Mouse (Mus musculus) kidney, postnatal 0 days (tissue): ENCODE data around the gene Cadm1. TPM values are rescaled to one million over a fixed set of nuclear protein-coding genes. Genes with fewer than 3 reads are reported as not detected.

Source experiments
- ATAC-seq: fragments of 200-750 bp; cut with Nextera tagmentation; replicated peaks from 2 replicates; pipeline ENCODE4 v1.8.0; 2017; ENCODE audit warnings: low read depth, moderate number of reproducible peaks, moderate TSS enrichment, moderate library complexity; ENCODE audit not compliant: low FRiP score
- DNase-seq: peaks from one replicate; pipeline ENCODE4 v3.0.0-alpha.2; 2016; ENCODE audit warnings: low spot score
- H3K27ac ChIP-seq: fragments of 300-500 bp; sonication (generic); 2 replicates; pipeline ENCODE4 v1.5.1; 2014; ENCODE audit warnings: mild to moderate bottlenecking
- H3K27me3 ChIP-seq: fragments of 300-500 bp; sonication (generic); 2 replicates; pipeline ENCODE4 v1.6.1; 2014; ENCODE audit warnings: low read length, mixed read lengths; ENCODE audit not compliant: insufficient read depth
- H3K36me3 ChIP-seq: fragments of 300-500 bp; sonication (generic); 2 replicates; pipeline ENCODE4 v1.6.1; 2014; ENCODE audit warnings: low read length, mixed read lengths; ENCODE audit not compliant: insufficient read depth
- H3K4me1 ChIP-seq: fragments of 300-500 bp; sonication (generic); replicated peaks from 2 replicates; pipeline ENCODE4 v1.6.1; 2014; ENCODE audit warnings: antibody characterized with exemption, low read length, mixed read lengths; ENCODE audit not compliant: insufficient read depth
- H3K4me2 ChIP-seq: fragments of 300-500 bp; sonication (generic); 2 replicates; pipeline ENCODE4 v1.6.1; 2014; ENCODE audit warnings: mild to moderate bottlenecking, low read length, moderate library complexity, mixed read lengths
- H3K4me3 ChIP-seq: fragments of 300-500 bp; sonication (generic); replicated peaks from 2 replicates; pipeline ENCODE4 v1.5.1; 2014; ENCODE audit warnings: low read depth, low read length
- H3K9ac ChIP-seq: fragments of 300-500 bp; sonication (generic); 2 replicates; pipeline ENCODE4 v1.6.1; 2014; ENCODE audit warnings: low read depth, low read length
- H3K9me3 ChIP-seq: fragments of 300-500 bp; sonication (generic); replicated peaks from 2 replicates; pipeline ENCODE4 v1.6.1; 2016; ENCODE audit warnings: low read length, inconsistent platforms, mixed read lengths
- CTCF ChIP-seq: IDR thresholded peaks from 2 replicates; pipeline ENCODE4 v1.5.1; 2016; ENCODE audit warnings: antibody characterized with exemption, low read depth, mild to moderate bottlenecking, moderate library complexity
- WGBS: fragments of 180-500 bp; shearing (Covaris S2); extraction: QIAGEN DNeasy Blood & Tissue Kit; methylation state at CpG from one replicate; pipeline ENCODE4 v1.1.7; 2014; 5-methylcytosine and 5-hydroxymethylcytosine counted together
- polyA plus RNA-seq: library from polyadenylated mRNA; unstranded; fragments of >200 nt; fragmentation: Nextera tagmentation; extraction: Ambion mirVana; gene quantifications from 2 replicates; pipeline ENCODE4 v1.2.1, GENCODE M21; 2015

Cadm1 gene
- polyA plus RNA-seq, 1 experiment from 2014 or later = 44.5 TPM

GRCm38 (mm10) chr9:47608921-47609320 lies 78.9 kb downstream of the Cadm1 start:
- ATAC-seq = no peak

DNA sequence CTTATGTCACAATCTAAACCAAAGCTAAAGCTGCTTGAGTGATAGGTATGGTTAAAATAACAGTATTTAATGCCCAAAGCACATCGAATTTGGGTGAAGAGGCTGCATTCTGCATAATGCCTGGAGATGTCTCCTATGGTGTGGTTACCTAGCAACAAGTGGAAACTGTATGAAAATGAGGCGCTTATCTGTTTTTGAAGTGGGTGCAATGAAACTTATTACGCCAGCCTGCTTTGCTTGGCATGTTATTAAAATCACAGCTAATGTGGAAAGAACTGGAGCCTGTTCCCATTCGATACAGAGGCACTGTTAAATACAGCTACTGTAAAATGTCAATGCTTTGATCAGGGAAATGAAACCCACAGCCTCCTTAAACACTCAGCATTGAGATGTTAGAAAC lies 79.5 kb downstream of the Cadm1 start:
- 73% methylated on average over 4 of the region's 4 CpGs for WGBS
- DNase-seq = no peak
- no peak for ATAC-seq

More at GRCm38 (mm10) chr9:47608921-47609320, 78.9 kb downstream of the Cadm1 start:
- H3K4me3 ChIP-seq = no peak overlapping the region
- H3K9me3 ChIP-seq = no peaks in the 10 kb centered on the region
- TF ChIP-seq CTCF = no peak
- H3K36me3 ChIP-seq = no peaks in the 10 kb centered on the region
- no peak overlapping the region for H3K4me2 ChIP-seq
- no peak overlapping the region for H3K27ac ChIP-seq
- 58% methylated on average over 5 of the region's 6 CpGs for WGBS
- no peaks in the 10 kb centered on the region for H3K27me3 ChIP-seq
- DNase-seq = no peak
- no peaks in the 10 kb centered on the region for H3K4me1 ChIP-seq
- H3K9ac ChIP-seq = no peak overlapping the region

DNA sequence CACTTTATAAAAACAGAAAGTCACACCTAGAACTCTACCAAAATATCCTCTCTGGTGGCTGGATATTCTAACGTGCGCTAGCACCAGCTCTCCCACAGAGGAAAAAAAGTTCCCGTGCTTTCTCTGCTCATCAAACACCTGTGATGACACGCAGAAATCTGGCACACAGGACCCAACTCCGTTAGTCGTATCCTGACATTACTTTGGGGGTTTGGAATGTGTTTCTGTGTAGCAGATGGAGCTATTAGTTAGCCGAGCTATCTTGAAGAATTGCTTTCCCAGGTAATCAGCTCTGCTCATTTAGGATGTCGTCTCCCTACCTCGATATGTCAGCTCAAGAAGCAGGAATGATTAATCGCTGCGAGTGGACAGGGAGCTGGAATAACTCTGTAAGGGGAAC lies 80.3 kb downstream of the Cadm1 start:
- Histone ChIP-seq H3K27ac (no peak overlapping the region), H3K4me1 (no peaks in the 10 kb centered on the region), H3K27me3 (no peaks in the 10 kb centered on the region), H3K36me3 (no peaks in the 10 kb centered on the region), H3K9ac (no peak overlapping the region), H3K4me3 (no peak overlapping the region), H3K4me2 (no peak overlapping the region), H3K9me3 (no peaks in the 10 kb centered on the region)
- 75% methylated on average over 11 of the region's 11 CpGs for WGBS
- ATAC-seq (no peak), DNase-seq (no peak)
- no peak for TF ChIP-seq CTCF

More for the DNA sequence above, 79.5 kb downstream of the Cadm1 start:
- H3K4me1 ChIP-seq = no peaks in the 10 kb centered on the region
- H3K36me3 ChIP-seq = no peaks in the 10 kb centered on the region
- H3K4me2 ChIP-seq = no peak overlapping the region
- H3K9me3 ChIP-seq = no peaks in the 10 kb centered on the region
- H3K9ac ChIP-seq = no peak overlapping the region
- no peak overlapping the region for H3K4me3 ChIP-seq
- no peak for TF ChIP-seq CTCF
- no peaks in the 10 kb centered on the region for H3K27me3 ChIP-seq
- no peak overlapping the region for H3K27ac ChIP-seq

- Histone ChIP-seq H3K27ac (no peak overlapping the region), H3K36me3 (no peaks in the 10 kb centered on the region), H3K27me3 (no peaks in the 10 kb centered on the region), H3K4me2 (no peak overlapping the region), H3K4me3 (no peak overlapping the region), H3K9ac (no peak overlapping the region), H3K9me3 (no peaks in the 10 kb centered on the region), H3K4me1 (no peaks in the 10 kb centered on the region)
- WGBS = 87% methylated on average over 13 of the region's 13 CpGs
- no peak for DNase-seq
- no peak for ATAC-seq
- TF ChIP-seq CTCF = no peak
These were observed 83.0 kb downstream of the Cadm1 start for GRCm38 (mm10) chr9:47612894-47613412.

- 84% methylated on average over 6 of the region's 6 CpGs for WGBS
- no peak for DNase-seq
These were observed 85.1 kb downstream of the Cadm1 start for GRCm38 (mm10) chr9:47615049-47615448.

DNA sequence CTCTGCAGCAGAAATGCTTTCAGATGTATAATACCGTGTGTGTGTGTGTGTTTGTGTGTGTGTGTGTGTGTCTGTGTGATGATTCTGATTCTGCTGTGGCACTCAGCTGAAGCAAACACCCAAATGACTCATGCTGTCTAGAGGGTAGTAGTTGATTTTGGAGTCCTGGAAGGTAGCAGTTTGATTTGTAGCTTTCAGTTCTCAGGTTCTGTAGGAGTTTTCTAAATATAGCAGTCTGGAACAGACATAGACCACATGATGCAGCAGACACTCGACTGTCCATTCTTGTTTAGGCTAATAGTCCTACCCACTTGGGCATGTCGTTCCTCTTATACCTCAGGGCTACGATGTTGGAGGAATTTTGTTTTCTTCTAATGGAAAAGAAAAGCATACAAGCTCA lies 86.4 kb downstream of the Cadm1 start:
- WGBS = 57% methylated on average over 4 of the region's 4 CpGs
- Histone ChIP-seq H3K4me2 (no peak overlapping the region), H3K27me3 (no peaks in the 10 kb centered on the region; the same call in 1 of the 2 replicates), H3K36me3 (no peaks in the 10 kb centered on the region), H3K4me3 (no peak overlapping the region), H3K27ac (no peak overlapping the region), H3K9ac (no peak overlapping the region), H3K9me3 (no peaks in the 10 kb centered on the region), H3K4me1 (peaks cover 1% of the 10 kb centered on the region; the same call in 1 of the 2 replicates)
- TF ChIP-seq CTCF = no peak
- ATAC-seq = no peak
- no peak for DNase-seq

More at GRCm38 (mm10) chr9:47615049-47615448, 85.1 kb downstream of the Cadm1 start:
- no peak overlapping the region for H3K4me2 ChIP-seq
- no peak overlapping the region for H3K4me3 ChIP-seq
- H3K27me3 ChIP-seq = no peaks in the 10 kb centered on the region; the same call in 1 of the 2 replicates
- H3K9ac ChIP-seq = no peak overlapping the region
- no peaks in the 10 kb centered on the region for H3K9me3 ChIP-seq
- H3K36me3 ChIP-seq = no peaks in the 10 kb centered on the region
- ATAC-seq = no peak
- no peak overlapping the region for H3K27ac ChIP-seq
- no peaks in the 10 kb centered on the region for H3K4me1 ChIP-seq
- no peak for TF ChIP-seq CTCF
